Mouse (Mus musculus) CH12.LX (cell line): ENCODE data around the gene Zfp867. TPM values are rescaled to one million over a fixed set of nuclear protein-coding genes. Genes with fewer than 3 reads are reported as not detected.

Experiments used
- DNase-seq: peaks from one replicate; pipeline ENCODE4 v3.0.0-alpha.2; 2013; ENCODE audit errors: extremely low read depth
- H3K27ac ChIP-seq: 2 replicates; pipeline ENCODE4 v1.5.1; 2012; ENCODE audit warnings: low read depth, mild to moderate bottlenecking, control low read depth, moderate library complexity; ENCODE audit not compliant: insufficient read depth
- H3K27me3 ChIP-seq: replicated peaks from 2 replicates; pipeline ENCODE3; 2012; ENCODE audit warnings: inconsistent platforms
- H3K36me3 ChIP-seq, 2 experiments: replicated peaks in 1 of 2; 2 replicates each; pipeline versions ENCODE3 to v1.6.1; 2012; ENCODE audit warnings: inconsistent platforms in 1 of 2, low read length in 1 of 2, mild to moderate bottlenecking in 1 of 2, mixed read lengths in 1 of 2, moderate library complexity in 1 of 2; ENCODE audit not compliant: control insufficient read depth in 1 of 2, insufficient read depth in 1 of 2
- H3K4me1 ChIP-seq, 2 experiments: 2 replicates each; pipeline ENCODE4 v1.6.1; 2012; ENCODE audit warnings: inconsistent platforms in 1 of 2, moderate library complexity in 1 of 2; ENCODE audit not compliant: insufficient read depth in 2 of 2, control insufficient read depth in 1 of 2
- H3K4me2 ChIP-seq: 2 replicates; pipeline ENCODE4 v1.6.1; 2012; ENCODE audit warnings: low read depth, mild to moderate bottlenecking, control low read depth; ENCODE audit not compliant: poor library complexity, insufficient read depth, severe bottlenecking
- H3K4me3 ChIP-seq, 3 experiments: fragments of 150-350 bp in 1 of 3; sonication (generic) in 1 of 3; replicated peaks in 1 of 3; 2 replicates each; pipeline versions ENCODE3 to v1.5.1; 2011 to 2012; ENCODE audit warnings: low read depth in 2 of 3, low read length in 2 of 3, mild to moderate bottlenecking in 2 of 3, moderate library complexity in 2 of 3, control low read depth in 1 of 3, improper control_type of control experiment in 1 of 3, inconsistent platforms in 1 of 3, mixed read lengths in 1 of 3; ENCODE audit not compliant: poor library complexity in 1 of 3
- H3K79me2 ChIP-seq: replicated peaks from 2 replicates; pipeline ENCODE4 v1.6.1; 2012; ENCODE audit warnings: mild to moderate bottlenecking, moderate library complexity; ENCODE audit not compliant: control insufficient read depth, poor library complexity, insufficient read depth, severe bottlenecking; ENCODE audit errors: extremely low read depth
- H3K9ac ChIP-seq: 2 replicates; pipeline ENCODE4 v1.6.1; 2012; ENCODE audit warnings: low read depth, mild to moderate bottlenecking, control low read depth, moderate library complexity; ENCODE audit not compliant: insufficient read depth
- H3K9me3 ChIP-seq: replicated peaks from 2 replicates; pipeline ENCODE3; 2012; ENCODE audit warnings: low read length, inconsistent platforms, mixed read lengths
- BHLHE40 ChIP-seq: IDR thresholded peaks from 2 replicates; pipeline ENCODE4 v1.6.1; 2011; ENCODE audit warnings: mild to moderate bottlenecking, low read depth, low read length, improper control_type of control experiment
- ELF1 ChIP-seq: IDR thresholded peaks from 2 replicates; pipeline ENCODE4 v1.6.1; 2014; ENCODE audit warnings: low read depth, mild to moderate bottlenecking, inconsistent platforms, low read length, improper control_type of control experiment
- ETS1 ChIP-seq: conservative IDR thresholded peaks from 2 replicates; pipeline ENCODE4 v1.6.1; 2012; ENCODE audit warnings: low read depth, mild to moderate bottlenecking, inconsistent platforms, low read length, improper control_type of control experiment, moderate library complexity
- GABPA ChIP-seq: IDR thresholded peaks from 2 replicates; pipeline ENCODE4 v1.6.1; 2012; ENCODE audit warnings: low read depth, low read length, improper control_type of control experiment, inconsistent platforms; ENCODE audit not compliant: insufficient replicate concordance
- HCFC1 ChIP-seq: IDR thresholded peaks from 2 replicates; pipeline ENCODE4 v1.6.1; 2012; ENCODE audit warnings: low read depth, mild to moderate bottlenecking, inconsistent platforms, low read length, improper control_type of control experiment
- IRF4 ChIP-seq: IDR thresholded peaks from 2 replicates; pipeline ENCODE4 v1.6.1; 2014; ENCODE audit warnings: low read depth, mild to moderate bottlenecking, inconsistent platforms, low read length, improper control_type of control experiment
- JUN ChIP-seq: IDR thresholded peaks from 2 replicates; pipeline ENCODE4 v1.6.1; 2011; ENCODE audit warnings: low read depth, mild to moderate bottlenecking, low read length, improper control_type of control experiment, moderate library complexity; ENCODE audit not compliant: insufficient read depth
- KAT2A ChIP-seq: IDR thresholded peaks from 2 replicates; pipeline ENCODE4 v1.6.1; 2012; ENCODE audit warnings: low read length, improper control_type of control experiment, inconsistent platforms; ENCODE audit not compliant: insufficient replicate concordance
- MAX ChIP-seq: IDR thresholded peaks from 2 replicates; pipeline ENCODE4 v1.6.1; 2011; ENCODE audit warnings: low read length, improper control_type of control experiment
- MAZ ChIP-seq: IDR thresholded peaks from 2 replicates; pipeline ENCODE4 v1.6.1; 2012; ENCODE audit warnings: low read depth, mild to moderate bottlenecking, inconsistent platforms, low read length, improper control_type of control experiment, moderate library complexity
- MEF2A ChIP-seq: IDR thresholded peaks from 2 replicates; pipeline ENCODE4 v1.6.1; 2014; ENCODE audit warnings: low read depth, mild to moderate bottlenecking, inconsistent platforms, low read length, improper control_type of control experiment, borderline replicate concordance
- MXI1 ChIP-seq: IDR thresholded peaks from 2 replicates; pipeline ENCODE4 v1.6.1; 2011; ENCODE audit warnings: mild to moderate bottlenecking, low read depth, low read length, improper control_type of control experiment
- NELFE ChIP-seq: IDR thresholded peaks from 2 replicates; pipeline ENCODE4 v1.6.1; 2011; ENCODE audit warnings: low read depth, low read length, improper control_type of control experiment
- NRF1 ChIP-seq: IDR thresholded peaks from 2 replicates; pipeline ENCODE4 v1.6.1; 2014; ENCODE audit warnings: low read depth, mild to moderate bottlenecking, inconsistent platforms, low read length, improper control_type of control experiment, moderate library complexity
- POLR2A ChIP-seq: IDR thresholded peaks from 2 replicates; pipeline ENCODE4 v1.6.1; 2011; ENCODE audit warnings: low read depth, mild to moderate bottlenecking, improper control_type of control experiment, low read length
- SIN3A ChIP-seq: IDR thresholded peaks from 2 replicates; pipeline ENCODE4 v1.6.1; 2012; ENCODE audit warnings: low read length, improper control_type of control experiment, inconsistent platforms
- SMC3 ChIP-seq: IDR thresholded peaks from 2 replicates; pipeline ENCODE4 v1.6.1; 2011; ENCODE audit warnings: low read depth, low read length, improper control_type of control experiment
- TBP ChIP-seq: conservative IDR thresholded peaks from 2 replicates; pipeline ENCODE4 v1.6.1; 2011; ENCODE audit warnings: low read depth, low read length, improper control_type of control experiment
- TCF12 ChIP-seq: IDR thresholded peaks from 2 replicates; pipeline ENCODE4 v1.6.1; 2014; ENCODE audit warnings: low read depth, mild to moderate bottlenecking, inconsistent platforms, low read length, improper control_type of control experiment
- UBTF ChIP-seq: IDR thresholded peaks from 2 replicates; pipeline ENCODE4 v1.6.1; 2012; ENCODE audit warnings: low read depth, mild to moderate bottlenecking, inconsistent platforms, low read length, improper control_type of control experiment, moderate library complexity
- ZNF384 ChIP-seq: IDR thresholded peaks from 2 replicates; pipeline ENCODE4 v1.6.1; 2012; ENCODE audit warnings: low read depth, low read length, improper control_type of control experiment, inconsistent platforms
- dilution Hi-C: fragments of 300-500 bp; cut with MboI; formaldehyde crosslinking; loops from 2 replicates; pipeline ENCODE4 v1.14.3; 2020; ENCODE audit warnings: low sequenced_read_pairs; ENCODE audit not compliant: extremely low pct_unique_long_range_greater_than_20kb, extremely low pct_ligation_motif_present
- in situ Hi-C: fragments of 300-500 bp; cut with MboI; formaldehyde crosslinking; loops from 3 replicates; pipeline ENCODE4 v1.14.3; 2019; ENCODE audit warnings: low sequenced_read_pairs, low pct_ligation_motif_present, low pct_unique_long_range_greater_than_20kb, mixed read lengths
- polyA plus RNA-seq: library from polyadenylated mRNA; unstranded; fragments of >175 nt; gene quantifications from 2 replicates; pipeline ENCODE4 v1.2.1, GENCODE M21; 2012; ENCODE audit warnings: low read depth; ENCODE audit not compliant: insufficient read length
- total RNA-seq, 2 experiments: library from RNA; depleted of rRNA; stranded (reverse); fragments of 300-350 nt in 1 of 2; fragments of >200 nt in 1 of 2; gene quantifications; 2 replicates each; pipeline ENCODE4 v1.2.3; 2012 to 2014

Zfp867 gene
- total and polyA plus RNA-seq, 3 experiments: 4.6 to 7.1 (median 4.9) TPM

- peaks cover 24 to 64% of the 10 kb centered on the region in 2 experiments for H3K36me3 ChIP-seq
- peak overlapping the region; percentile 47 to 80 (median 76) for H3K4me3 ChIP-seq
- no peaks in the 10 kb centered on the region for H3K9me3 ChIP-seq
- peak overlapping the region; percentile 35 for H3K4me2 ChIP-seq
- peak overlapping the region; percentile 89 for H3K9ac ChIP-seq
- dilution Hi-C loops: no loop called here
- peaks cover 2% of the 10 kb centered on the region; the same call in 1 of the 2 replicates for H3K79me2 ChIP-seq
- no peak for DNase-seq
- H3K4me1 ChIP-seq: peaks cover 4 to 48% of the 10 kb centered on the region in 2 experiments; a peak in 3 of 4 replicates
- H3K27me3 ChIP-seq: no peaks in the 10 kb centered on the region
- in situ Hi-C loops: no loop called here
- 0 out of 2 replicates have a peak, but pooled peaks have one; percentile 13 for TF ChIP-seq BHLHE40
- TF ChIP-seq ZNF384: no peak
- TF ChIP-seq, all 38 proteins: peak for 1
- H3K27ac ChIP-seq: no peak overlapping the region
Observed at GRCm38 (mm10) chr11:59506713-59507074, 34.4 kb upstream of the Zfp867 start.

DNA sequence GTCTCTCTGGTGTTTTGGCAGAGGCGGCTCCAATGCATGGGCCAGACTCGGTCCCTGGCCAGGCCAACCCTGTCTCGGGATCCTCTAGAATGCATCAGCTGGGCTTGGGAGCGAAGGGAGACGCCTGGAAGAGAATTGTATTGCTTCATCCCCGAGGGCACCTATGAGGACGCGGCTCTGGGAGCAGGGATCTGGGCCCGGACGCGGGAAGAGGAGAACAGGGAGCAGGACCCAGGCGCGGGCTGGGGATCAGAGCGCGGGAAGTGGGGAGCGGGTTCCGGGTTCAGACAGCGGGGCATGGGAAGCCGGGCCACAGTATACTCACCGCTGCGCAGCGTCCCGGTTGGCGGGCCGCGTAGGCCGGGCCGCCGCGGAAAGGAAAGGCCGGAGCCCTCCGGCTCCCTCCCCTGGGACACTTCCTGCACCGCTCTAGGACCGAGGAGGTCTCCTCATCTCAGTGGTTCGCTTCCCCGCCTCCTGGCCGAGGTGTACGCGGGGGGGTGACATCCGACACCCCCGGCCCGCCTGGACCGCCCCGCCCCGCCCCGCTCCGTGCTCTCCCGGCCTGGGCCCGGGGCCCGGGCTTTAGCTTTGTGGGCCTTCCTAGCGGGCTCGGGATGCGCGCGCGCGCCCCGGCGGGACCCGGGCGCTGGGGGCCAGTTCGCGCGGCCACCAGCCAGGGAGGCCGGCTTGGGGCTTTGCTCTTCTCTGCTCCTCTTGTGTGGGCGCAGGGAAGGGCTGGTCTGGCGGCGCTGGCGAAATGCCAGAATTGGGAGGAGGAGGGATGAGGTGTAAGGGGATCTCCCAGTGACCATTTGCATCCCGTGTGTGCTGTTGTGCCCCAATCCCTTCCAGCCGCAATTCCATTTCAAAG is 33.8 kb upstream of the Zfp867 start:
- dilution Hi-C loops: no loop called here

More for the DNA sequence above, 33.8 kb upstream of the Zfp867 start:
- no peak overlapping the region; the same call in 1 of the 2 replicates for H3K27ac ChIP-seq
- H3K9ac ChIP-seq: peak overlapping the region; percentile 89
- peak; percentile 82 for TF ChIP-seq UBTF
- TF ChIP-seq NRF1: 0 out of 2 replicates have a peak, but pooled peaks have one; percentile 44
- peak; percentile 84 for TF ChIP-seq HCFC1
- TF ChIP-seq SMC3: no peak
- TF ChIP-seq NELFE: peak; percentile 62; the same call in 1 of the 2 replicates
- TF ChIP-seq IRF4: peak; percentile 65; the same call in 1 of the 2 replicates
- TF ChIP-seq SIN3A: peak; percentile 64; the same call in 1 of the 2 replicates
- 0 out of 2 replicates have a peak, but pooled peaks have one; percentile 41 for TF ChIP-seq MAZ
- 0 out of 2 replicates have a peak, but pooled peaks have one; percentile 22 for TF ChIP-seq ETS1
- no peak for TF ChIP-seq JUN
- no peak for TF ChIP-seq MEF2A
- TF ChIP-seq ZNF384: no peak
- peak; percentile 83; the same call in 1 of the 2 replicates for TF ChIP-seq KAT2A
- no peak for TF ChIP-seq MAX
- TF ChIP-seq MXI1: no peak
- 0 out of 2 replicates have a peak, but pooled peaks have one; percentile 37 for TF ChIP-seq TBP
- peak; percentile 19; the same call in 1 of the 2 replicates for TF ChIP-seq GABPA
- TF ChIP-seq ELF1: peak; percentile 84
- TF ChIP-seq TCF12: peak; percentile 81
- peak; percentile 64 for TF ChIP-seq POLR2A
- in situ Hi-C loops: no loop called here
- H3K4me2 ChIP-seq: peak overlapping the region; percentile 87
- H3K36me3 ChIP-seq: peaks cover 30 to 65% of the 10 kb centered on the region in 2 experiments
- H3K79me2 ChIP-seq: peaks cover 2% of the 10 kb centered on the region; the same call in 1 of the 2 replicates
- H3K9me3 ChIP-seq: no peaks in the 10 kb centered on the region
- peak overlapping the region; percentile 76 to 100 (median 80) for H3K4me3 ChIP-seq
- H3K27me3 ChIP-seq: no peaks in the 10 kb centered on the region
- H3K4me1 ChIP-seq: peaks cover 4 to 55% of the 10 kb centered on the region in 2 experiments; a peak in 3 of 4 replicates
- DNase-seq: peak; percentile 84
